ENCODE assay signal across 8 mouse cellular contexts in genomic region chr1:63114136-63114781, GRCm38 (mm10). TPM values are rescaled to one million over a fixed set of nuclear protein-coding genes. Genes with fewer than 3 reads are reported as not detected.
A peak's percentile ranks its signal among the peaks of the same experiment; 100 is the strongest.
DNase-seq lines count a peak whose midpoint lies in the region; ATAC-seq and TF ChIP-seq lines count a peak whose summit lies in the region.

Gene Ino80d (minus strand): TSS chr1:63114667.

- H3K27ac ChIP-seq in bone marrow, adult 2 months (ENCODE audit: control insufficient read depth, insufficient read depth, low read depth, low read length, poor library complexity): peak within 1 kb of the TSS; percentile 88
- H3K27ac ChIP-seq in embryonic facial prominence, embryonic 15.5 days (replicated peaks): peak within 1 kb of the TSS; percentile 99
- H3K27ac ChIP-seq in limb, embryonic 15.5 days: peak within 1 kb of the TSS; percentile 100

- H3K4me1 ChIP-seq in bone marrow, adult 2 months (ENCODE audit: control insufficient read depth, insufficient read depth, low read length): no peaks in the 10 kb centered on the region; the same call in 1 of the 2 replicates
- peaks cover 24% of the 10 kb centered on the region for H3K4me1 ChIP-seq in embryonic facial prominence, embryonic 15.5 days
- peaks cover 22% of the 10 kb centered on the region for H3K4me1 ChIP-seq in limb, embryonic 15.5 days

- ATAC-seq in embryonic facial prominence, embryonic 15.5 days (ENCODE audit: insufficient number of reproducible peaks, low FRiP score, low TSS enrichment, low read depth): peak; percentile 90
- ATAC-seq in limb, embryonic 15.5 days (ENCODE audit: insufficient number of reproducible peaks, low FRiP score, low TSS enrichment, low read depth): peak; percentile 90

- TF ChIP-seq CTCF in bone marrow, adult 2 months (IDR thresholded peaks at IDR 0.05; ENCODE audit: control insufficient read depth, insufficient read depth, low read length): peak; percentile 76

- peak within 1 kb of the TSS; percentile 79 for H3K4me2 ChIP-seq in embryonic facial prominence, embryonic 15.5 days (replicated peaks)
- H3K4me2 ChIP-seq in limb, embryonic 15.5 days: peak within 1 kb of the TSS; percentile 74

- H3K27me3 ChIP-seq in embryonic facial prominence, embryonic 15.5 days: no peaks in the 10 kb centered on the region
- no peaks in the 10 kb centered on the region for H3K27me3 ChIP-seq in limb, embryonic 15.5 days

- peak within 1 kb of the TSS; percentile 70 for H3K4me3 ChIP-seq in bone marrow, adult 2 months (replicated peaks; ENCODE audit: control insufficient read depth, low read depth, low read length)
- peak within 1 kb of the TSS; percentile 84 for H3K4me3 ChIP-seq in embryonic facial prominence, embryonic 15.5 days (replicated peaks)
- H3K4me3 ChIP-seq in limb, embryonic 15.5 days: peak within 1 kb of the TSS; percentile 83

- peak; percentile 89 for TF ChIP-seq POLR2A in bone marrow, adult 2 months (IDR thresholded peaks at IDR 0.05; ENCODE audit: borderline replicate concordance, control insufficient read depth, low read depth, low read length)

- no peaks in the 10 kb centered on the region for H3K9me3 ChIP-seq in embryonic facial prominence, embryonic 15.5 days (replicated peaks)
- no peaks in the 10 kb centered on the region for H3K9me3 ChIP-seq in limb, embryonic 15.5 days

- peak within 1 kb of the TSS; percentile 99 for H3K9ac ChIP-seq in embryonic facial prominence, embryonic 15.5 days
- H3K9ac ChIP-seq in limb, embryonic 15.5 days: peak within 1 kb of the TSS; percentile 99

- peak; percentile 93 for DNase-seq in 416B (ENCODE audit: low read depth)
- DNase-seq in heart, adult 8-10 months (ENCODE audit: low spot score): peak; percentile 82
- DNase-seq in kidney, adult 9 months: peak; percentile 90
- peak; percentile 55 to 78 for DNase-seq in monocyte, adult 2 months (ENCODE audit: low read depth in 1 of 2, low spot score in 2 of 2)
- DNase-seq in spleen, postnatal 36 days (ENCODE audit: low spot score in 2 of 2): peak; percentile 86 to 88

- under 1% methylated on average over 40 of the region's 42 CpGs for WGBS in bone marrow, adult 2 months
- 0% methylated on average over 32 of the region's 42 CpGs for WGBS in embryonic facial prominence, embryonic 15.5 days
- WGBS in limb, embryonic 15.5 days: 1% methylated on average over 33 of the region's 42 CpGs

- H3K36me3 ChIP-seq in embryonic facial prominence, embryonic 15.5 days: peaks cover 11% of the 10 kb centered on the region
- H3K36me3 ChIP-seq in limb, embryonic 15.5 days: peaks cover 12% of the 10 kb centered on the region; the same call in 1 of the 2 replicates

RNA-seq across cellular contexts. Expression of gene Ino80d, which starts in this region (rescaled TPM):
- polyA plus RNA-seq in bone marrow, adult 2 months (2011; ENCODE audit: insufficient read depth, insufficient read length, low replicate concordance, missing spikeins): 17.8 and 33.3 TPM in 2 replicates
- polyA plus RNA-seq in embryonic facial prominence, embryonic 15.5 days (2015; fragmentation: Nextera tagmentation; extraction: Ambion mirVana): 11.2 and 12.5 TPM in 2 replicates
- total RNA-seq in heart, adult 8-10 months (2022): 10 to 100 TPM; 15.1 to 18.8 (median 16.8) TPM
- 11.3 TPM in 2 replicates for polyA plus RNA-seq in limb, embryonic 15.5 days (2015; fragmentation: Nextera tagmentation; extraction: Ambion mirVana)

Comparison
In these comparisons a context has a peak if more than half of its experiments do, and no peak if none do; other contexts are left out.
1. Peak in every context shown above with its lines: DNase-seq, ATAC-seq, H3K4me3 ChIP-seq and H3K27ac ChIP-seq.